Mouse (Mus musculus): ENCODE measurements around the gene Fam184a. TPM values are rescaled to one million over a fixed set of nuclear protein-coding genes. Genes with fewer than 3 reads are reported as not detected.

Gene Fam184a
- not detected for total RNA-seq (2018; cell fraction: chromatin; rRNA removed)
- not detected for total RNA-seq (2018; cell fraction: cytosol; rRNA removed)
- not detected for total RNA-seq (2018; cell fraction: nucleus; rRNA removed)
- not detected in 3 replicates for polyA plus RNA-seq (2018)

DNA sequence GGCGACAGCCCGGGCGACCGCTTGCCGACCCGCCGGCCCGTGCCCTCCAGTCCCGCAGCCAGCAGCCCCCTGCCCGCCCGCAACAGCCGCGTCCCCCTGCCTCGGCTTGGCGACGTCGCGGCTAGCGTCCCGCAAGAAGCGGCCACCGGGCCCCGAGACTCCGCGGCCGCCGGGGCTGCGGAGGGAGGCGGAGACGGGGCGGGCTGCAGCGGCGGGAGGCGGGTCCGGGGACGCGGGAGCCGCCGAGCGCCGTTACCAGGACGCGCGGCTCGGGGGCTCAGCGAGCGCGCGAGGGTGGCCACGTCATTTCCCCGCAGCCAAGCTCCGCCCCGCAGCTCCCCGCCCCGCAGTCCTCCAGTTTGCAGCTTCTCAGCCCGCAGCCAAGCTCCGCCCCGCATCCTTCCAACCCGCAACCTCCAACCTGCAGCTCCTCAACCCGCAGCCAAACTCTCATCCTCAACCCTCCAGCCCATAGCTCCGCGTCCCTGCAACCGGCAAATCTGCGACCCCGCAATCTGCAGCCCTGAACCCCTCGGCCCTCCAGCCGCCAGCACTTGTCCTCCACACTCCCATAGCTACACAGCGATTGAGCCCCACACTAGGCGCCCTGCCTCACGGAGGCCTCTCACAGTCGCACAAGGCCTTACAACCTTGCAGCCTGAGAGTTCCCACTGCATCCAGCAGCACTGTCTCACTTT is at the start of gene Fam184a:
TSS of gene Fam184a (minus strand) at position 169 of the 698 bp plus-strand sequence.
- H3K27ac ChIP-seq: no peak within 1 kb of the TSS
- no peak within 1 kb of the TSS for H3K4me3 ChIP-seq (ENCODE audit: inconsistent target)
- no peaks in the 10 kb centered on the region for H3K79me2 ChIP-seq (ENCODE audit: inconsistent target)
- no peaks in the 10 kb centered on the region for H3K36me3 ChIP-seq (ENCODE audit: inconsistent target)
- 8% methylated on average over 63 of the region's 71 CpGs for WGBS (ENCODE audit: missing documents)

DNA sequence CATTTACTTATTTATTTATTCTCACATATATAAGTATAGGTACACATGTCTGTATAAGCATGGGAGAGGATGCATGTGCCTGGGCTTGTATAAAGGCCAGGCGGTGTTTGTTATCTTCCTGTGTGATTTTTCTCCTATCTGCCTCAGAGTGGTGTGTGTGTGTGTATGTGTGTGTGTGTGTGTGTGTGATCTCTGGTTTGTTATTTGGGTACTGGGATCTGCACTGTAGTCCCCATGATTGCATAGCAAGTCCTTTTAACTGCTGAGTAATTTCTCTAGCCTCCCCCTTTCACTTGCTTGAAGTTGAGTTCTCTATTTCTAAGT is 45.3 kb upstream of the Fam184a start:
- no CpG with 5 or more reads among the region's 1 CpGs for WGBS (ENCODE audit: missing documents)
- no peaks in the 10 kb centered on the region for H3K36me3 ChIP-seq (ENCODE audit: inconsistent target)
- H3K79me2 ChIP-seq (ENCODE audit: inconsistent target): no peaks in the 10 kb centered on the region
- no peak overlapping the region for H3K27ac ChIP-seq
- no peak overlapping the region for H3K4me3 ChIP-seq (ENCODE audit: inconsistent target)

DNA sequence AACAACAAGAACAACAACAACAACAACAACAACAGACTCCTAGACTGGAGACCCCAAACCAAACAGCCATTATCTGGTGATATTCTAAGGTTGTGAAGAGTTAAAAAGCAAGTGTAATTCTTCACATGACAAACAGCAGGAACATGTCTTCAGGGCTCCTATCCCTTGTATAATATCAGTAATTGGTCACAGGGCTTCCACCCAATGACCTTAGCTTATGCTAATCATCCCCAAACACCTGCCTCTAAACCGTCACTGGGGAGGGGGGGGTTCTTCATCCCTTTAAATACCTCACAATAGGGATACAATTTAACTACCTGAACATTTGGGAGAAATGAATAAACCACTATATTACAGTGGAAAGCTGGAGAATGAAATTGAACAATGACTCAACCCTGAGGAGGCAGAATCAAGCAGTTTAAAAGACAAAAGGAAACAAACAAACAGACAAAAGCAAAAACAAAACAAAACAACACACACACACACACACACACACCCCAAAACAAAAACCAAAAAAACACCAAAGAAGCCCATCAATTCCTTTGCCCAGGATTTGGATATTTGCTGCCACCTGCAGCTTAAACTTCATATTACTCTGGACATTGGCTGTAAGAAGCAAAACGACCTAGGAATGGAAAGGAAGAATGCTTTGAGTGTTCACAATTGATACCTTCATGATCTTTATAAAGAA is 44.8 kb upstream of the Fam184a start:
- Histone ChIP-seq H3K27ac (no peak overlapping the region), H3K36me3 (ENCODE audit: inconsistent target) (no peaks in the 10 kb centered on the region), H3K79me2 (ENCODE audit: inconsistent target) (no peaks in the 10 kb centered on the region), H3K4me3 (ENCODE audit: inconsistent target) (no peak overlapping the region)
- WGBS (ENCODE audit: missing documents): 11% methylated on average over 2 of the region's 2 CpGs

DNA sequence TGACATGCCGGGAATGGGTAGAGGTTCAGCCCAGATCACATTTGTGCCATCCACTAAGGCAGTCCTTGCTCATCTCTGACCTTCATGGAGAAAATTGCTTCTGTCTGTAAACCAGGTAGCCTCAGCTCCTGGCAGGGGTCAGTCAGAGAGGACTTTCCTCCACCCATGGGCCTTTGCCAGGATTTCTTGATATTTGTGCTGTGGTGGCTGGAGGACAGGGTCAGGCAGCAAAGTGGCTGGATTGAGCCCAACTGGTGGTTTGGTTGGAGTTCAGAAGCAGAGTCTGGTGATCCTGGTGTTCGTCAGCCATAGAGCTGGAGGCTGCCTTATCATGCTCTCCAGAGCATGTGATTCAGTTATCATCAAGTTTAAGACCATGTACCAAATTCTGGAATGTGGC is 40.4 kb upstream of the Fam184a start:
- Histone ChIP-seq H3K36me3 (ENCODE audit: inconsistent target) (no peaks in the 10 kb centered on the region), H3K4me3 (ENCODE audit: inconsistent target) (no peak overlapping the region), H3K79me2 (ENCODE audit: inconsistent target) (no peaks in the 10 kb centered on the region), H3K27ac (no peak overlapping the region)
- WGBS (ENCODE audit: missing documents): 91% methylated on average over 2 of the region's 2 CpGs

DNA sequence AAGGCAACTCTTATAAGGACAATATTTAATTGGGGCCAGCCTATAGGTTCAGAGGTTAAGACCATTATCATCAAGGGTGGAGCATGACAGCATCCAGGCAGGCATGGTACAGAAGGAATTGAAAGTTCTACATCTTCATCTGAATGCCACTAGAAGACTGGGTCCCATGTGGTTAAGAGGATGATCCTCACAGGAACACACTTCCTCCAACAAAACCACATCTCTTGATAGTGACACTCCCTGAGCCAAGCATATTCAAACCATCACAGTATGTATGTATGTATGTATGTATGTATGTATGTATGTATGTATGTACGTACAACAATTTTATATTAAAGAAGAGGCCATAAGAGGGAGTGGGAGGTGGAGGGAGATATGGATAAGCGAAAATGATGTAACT is 25.7 kb upstream of the Fam184a start:
- Histone ChIP-seq H3K36me3 (ENCODE audit: inconsistent target) (no peaks in the 10 kb centered on the region), H3K27ac (no peak overlapping the region), H3K79me2 (ENCODE audit: inconsistent target) (no peaks in the 10 kb centered on the region), H3K4me3 (ENCODE audit: inconsistent target) (no peak overlapping the region)
- 100% methylated on average over 2 of the region's 2 CpGs for WGBS (ENCODE audit: missing documents)

DNA sequence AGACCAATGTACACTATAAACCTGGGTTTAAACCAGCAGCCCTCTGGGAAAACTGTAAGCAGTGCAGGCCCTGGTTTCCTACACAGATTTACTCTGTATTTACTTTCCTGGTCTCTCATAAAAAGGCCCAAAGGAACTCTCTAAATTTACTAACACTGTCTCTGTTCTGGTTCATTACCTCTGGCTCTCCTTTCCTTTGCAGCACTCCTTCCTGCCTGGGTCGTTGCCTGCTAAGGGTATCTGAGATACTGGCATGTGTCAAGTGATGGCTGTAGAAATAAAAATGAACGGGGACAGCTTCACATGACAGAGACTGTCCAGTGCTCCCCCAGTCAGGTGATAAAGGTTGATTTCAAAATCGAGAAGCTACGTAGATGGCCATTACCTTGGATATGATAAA is 21.8 kb upstream of the Fam184a start:
- Histone ChIP-seq H3K27ac (no peak overlapping the region), H3K4me3 (ENCODE audit: inconsistent target) (no peak overlapping the region), H3K36me3 (ENCODE audit: inconsistent target) (no peaks in the 10 kb centered on the region), H3K79me2 (ENCODE audit: inconsistent target) (no peaks in the 10 kb centered on the region)
- 77% methylated on average over 4 of the region's 4 CpGs for WGBS (ENCODE audit: missing documents)

DNA sequence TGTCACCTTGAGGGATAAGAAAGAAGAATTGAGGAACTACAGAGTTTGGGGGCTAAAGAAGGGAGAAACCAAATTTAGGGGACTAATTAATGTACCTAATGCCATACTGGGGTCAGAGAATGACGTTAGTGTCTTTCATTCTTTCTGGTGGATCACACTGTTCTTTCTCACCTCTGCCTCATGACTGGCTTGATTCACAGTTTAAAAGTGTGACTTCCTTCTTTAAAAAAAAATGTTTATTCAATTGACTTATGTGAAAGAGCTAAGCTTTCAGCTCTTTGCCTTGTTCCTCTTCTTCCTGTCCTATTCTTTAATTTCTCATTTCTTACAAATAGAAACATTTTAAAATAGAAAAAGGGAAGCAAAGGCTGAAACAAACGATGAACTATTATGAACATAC is 20.6 kb upstream of the Fam184a start:
- Histone ChIP-seq H3K27ac (no peak overlapping the region), H3K4me3 (ENCODE audit: inconsistent target) (no peak overlapping the region)
- WGBS (ENCODE audit: missing documents): 7% methylated on average over 2 of the region's 2 CpGs

DNA sequence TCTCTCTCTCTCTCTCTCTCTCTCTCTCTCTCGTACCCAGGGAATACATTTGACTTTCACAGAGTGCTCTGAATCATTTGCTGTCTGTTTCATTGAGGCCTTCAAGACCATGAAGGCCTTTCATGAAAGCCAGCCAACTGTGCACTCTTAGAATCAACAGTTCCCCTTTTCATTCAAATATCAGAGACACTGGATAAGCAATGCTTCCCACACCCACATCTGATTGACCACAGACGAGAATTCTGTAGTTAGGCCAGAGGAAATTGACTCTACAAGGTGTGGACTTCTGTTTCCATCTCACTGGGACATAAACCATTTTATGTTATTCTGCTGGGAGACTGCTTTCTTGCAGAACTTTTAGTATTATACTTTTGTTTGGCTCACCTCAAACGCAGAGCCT is 17.8 kb upstream of the Fam184a start:
- 39% methylated on average over 2 of the region's 3 CpGs for WGBS (ENCODE audit: missing documents)
- no peak overlapping the region for H3K4me3 ChIP-seq (ENCODE audit: inconsistent target)
- no peaks in the 10 kb centered on the region for H3K79me2 ChIP-seq (ENCODE audit: inconsistent target)
- no peak overlapping the region for H3K27ac ChIP-seq
- H3K36me3 ChIP-seq (ENCODE audit: inconsistent target): no peaks in the 10 kb centered on the region

More for the DNA sequence above, 20.6 kb upstream of the Fam184a start:
- H3K36me3 ChIP-seq (ENCODE audit: inconsistent target): no peaks in the 10 kb centered on the region
- H3K79me2 ChIP-seq (ENCODE audit: inconsistent target): no peaks in the 10 kb centered on the region

DNA sequence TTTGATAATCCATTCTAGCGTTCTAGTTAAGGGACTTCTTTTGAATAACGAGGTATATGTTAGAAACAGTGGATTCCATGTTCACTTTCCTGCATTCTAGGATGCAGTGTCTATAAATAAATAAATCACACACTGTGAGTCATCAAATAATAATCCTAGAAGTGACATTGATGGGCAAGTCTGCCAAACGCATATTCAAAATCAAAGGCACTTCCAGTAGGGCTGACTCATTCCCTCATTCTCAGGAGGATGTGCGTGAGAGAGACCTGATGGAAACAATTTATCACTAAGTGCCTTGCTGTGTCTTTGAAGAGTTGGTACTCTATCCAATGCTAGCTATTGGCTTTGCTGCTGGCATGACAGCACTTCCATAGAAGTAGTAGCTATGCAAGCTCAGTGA is 14.5 kb upstream of the Fam184a start:
- H3K27ac ChIP-seq: no peak overlapping the region
- H3K36me3 ChIP-seq (ENCODE audit: inconsistent target): no peaks in the 10 kb centered on the region
- no peaks in the 10 kb centered on the region for H3K79me2 ChIP-seq (ENCODE audit: inconsistent target)
- 91% methylated on average over 4 of the region's 4 CpGs for WGBS (ENCODE audit: missing documents)
- H3K4me3 ChIP-seq (ENCODE audit: inconsistent target): no peak overlapping the region

DNA sequence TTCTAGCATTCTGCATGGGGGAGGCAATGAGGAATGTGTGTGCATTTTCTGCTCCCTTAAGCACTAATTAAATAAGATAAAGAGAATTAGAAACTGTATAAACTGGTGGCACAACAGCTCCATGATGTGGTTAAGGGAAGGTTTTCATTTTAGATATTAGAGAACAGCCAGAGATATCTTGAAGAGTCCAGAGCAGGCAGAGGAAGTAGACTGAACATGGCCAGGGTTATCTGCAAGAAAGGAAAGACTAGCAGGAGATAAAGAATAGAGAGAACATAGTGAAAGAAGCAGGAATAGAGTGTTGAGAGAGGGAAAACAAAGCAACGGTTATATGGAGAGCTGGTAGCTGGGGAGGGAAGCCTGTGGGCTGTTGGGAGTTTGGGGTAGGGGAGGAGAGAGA is 1.8 kb upstream of the Fam184a start:
- no peak overlapping the region for H3K27ac ChIP-seq
- no peaks in the 10 kb centered on the region for H3K36me3 ChIP-seq (ENCODE audit: inconsistent target)
- no peaks in the 10 kb centered on the region for H3K79me2 ChIP-seq (ENCODE audit: inconsistent target)
- no peak overlapping the region for H3K4me3 ChIP-seq (ENCODE audit: inconsistent target)
- WGBS (ENCODE audit: missing documents): 100% methylated on average over 1 of the region's 1 CpGs

DNA sequence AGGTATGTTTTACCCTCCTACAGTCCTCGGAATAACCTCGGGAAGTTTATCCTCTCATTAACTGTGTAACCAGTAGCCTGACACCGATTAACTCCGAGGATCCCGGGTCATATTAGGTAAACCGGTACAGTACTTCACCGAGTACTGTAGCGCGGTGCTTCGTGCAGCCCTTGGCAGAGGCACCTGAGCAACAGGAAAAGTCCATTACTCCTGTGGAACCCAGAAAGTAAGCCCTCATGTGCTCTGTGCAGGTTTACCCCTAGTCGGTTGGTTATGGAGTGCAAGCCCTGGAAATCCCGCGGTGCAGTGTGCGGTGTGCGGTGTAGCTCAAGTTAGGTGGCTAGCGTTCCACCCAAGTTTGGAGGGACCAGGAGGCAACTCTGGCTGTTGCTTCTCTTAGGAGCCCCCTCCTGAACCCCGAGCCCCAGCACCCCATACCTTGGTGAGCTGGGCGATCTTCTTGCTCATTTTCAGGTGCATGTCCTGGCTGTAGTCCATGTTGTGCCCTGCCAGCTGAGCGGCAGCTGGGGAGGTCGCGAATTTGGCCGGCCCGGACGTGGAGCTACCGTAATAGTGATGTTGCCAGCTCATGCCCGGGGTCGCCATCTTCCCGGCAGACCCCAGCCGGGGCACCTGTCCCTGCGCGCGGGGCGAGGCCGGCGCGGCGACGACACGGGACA is 508 bp downstream of the Fam184a start:
- 12% methylated on average over 25 of the region's 39 CpGs for WGBS (ENCODE audit: missing documents)
- Histone ChIP-seq H3K4me3 (ENCODE audit: inconsistent target) (no peak overlapping the region), H3K27ac (no peak overlapping the region), H3K36me3 (ENCODE audit: inconsistent target) (no peaks in the 10 kb centered on the region), H3K79me2 (ENCODE audit: inconsistent target) (no peaks in the 10 kb centered on the region)

DNA sequence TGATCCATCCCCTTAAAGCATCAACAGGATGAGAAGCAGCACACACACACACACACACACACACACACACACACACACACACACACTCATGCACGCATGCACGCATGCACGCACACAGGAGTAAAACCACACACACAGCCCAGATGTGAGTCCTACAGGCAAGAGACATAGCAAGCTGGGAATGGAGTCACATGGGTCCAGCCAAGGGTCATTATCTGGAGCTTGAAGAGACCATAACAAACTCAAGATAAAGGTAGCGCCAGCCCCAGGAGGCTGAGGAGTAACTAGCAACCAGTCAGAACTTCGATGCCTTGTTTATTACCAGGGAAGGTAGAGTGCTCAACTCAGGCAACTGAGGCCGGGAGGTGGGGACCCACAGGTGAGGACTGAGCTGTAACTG is 4.9 kb downstream of the Fam184a start:
- Histone ChIP-seq H3K36me3 (ENCODE audit: inconsistent target) (no peaks in the 10 kb centered on the region), H3K79me2 (ENCODE audit: inconsistent target) (no peaks in the 10 kb centered on the region), H3K27ac (no peak overlapping the region), H3K4me3 (ENCODE audit: inconsistent target) (no peak overlapping the region)
- WGBS (ENCODE audit: missing documents): 97% methylated on average over 6 of the region's 6 CpGs

DNA sequence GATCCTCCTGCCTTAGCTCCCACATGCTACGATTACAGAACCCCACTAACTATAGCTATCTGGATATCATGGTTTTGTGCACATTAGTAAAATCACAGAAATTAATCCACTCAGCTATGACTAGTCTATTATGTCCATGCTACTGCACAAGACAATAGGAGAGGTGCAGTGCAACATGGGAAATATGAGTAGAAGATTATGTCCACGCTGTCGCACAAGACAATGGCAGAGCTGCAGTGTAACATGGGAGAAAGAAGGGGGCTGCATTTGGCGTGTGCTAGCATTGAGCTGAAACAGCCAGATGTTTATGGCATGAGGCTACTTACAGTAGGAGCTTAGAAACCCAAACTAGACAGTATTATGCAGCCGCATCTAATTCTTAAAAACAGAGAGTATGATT is 8.0 kb downstream of the Fam184a start:
- no peak overlapping the region for H3K4me3 ChIP-seq (ENCODE audit: inconsistent target)
- H3K27ac ChIP-seq: no peak overlapping the region
- 90% methylated on average over 5 of the region's 5 CpGs for WGBS (ENCODE audit: missing documents)
- H3K79me2 ChIP-seq (ENCODE audit: inconsistent target): no peaks in the 10 kb centered on the region
- H3K36me3 ChIP-seq (ENCODE audit: inconsistent target): no peaks in the 10 kb centered on the region

DNA sequence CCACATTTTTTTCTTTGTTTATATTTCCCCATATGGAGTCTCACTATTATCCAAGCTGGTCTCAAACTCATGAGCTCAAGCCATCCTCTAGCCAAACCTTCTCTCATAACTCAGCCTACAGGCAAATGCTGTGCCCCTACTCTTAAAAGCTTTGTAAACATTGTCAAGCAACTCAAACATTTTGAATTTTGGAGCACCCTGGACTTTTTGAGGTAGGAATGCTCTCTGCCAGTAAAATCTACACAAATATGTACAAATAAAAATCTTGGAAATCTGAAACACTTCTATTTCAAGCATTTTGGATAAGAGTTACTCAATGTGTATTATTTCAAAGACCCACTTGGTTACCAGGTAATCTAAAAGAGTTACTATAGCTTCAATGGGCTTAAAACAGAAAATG is 10.9 kb downstream of the Fam184a start:
- Histone ChIP-seq H3K36me3 (ENCODE audit: inconsistent target) (no peaks in the 10 kb centered on the region), H3K27ac (no peak overlapping the region), H3K4me3 (ENCODE audit: inconsistent target) (no peak overlapping the region), H3K79me2 (ENCODE audit: inconsistent target) (no peaks in the 10 kb centered on the region)

DNA sequence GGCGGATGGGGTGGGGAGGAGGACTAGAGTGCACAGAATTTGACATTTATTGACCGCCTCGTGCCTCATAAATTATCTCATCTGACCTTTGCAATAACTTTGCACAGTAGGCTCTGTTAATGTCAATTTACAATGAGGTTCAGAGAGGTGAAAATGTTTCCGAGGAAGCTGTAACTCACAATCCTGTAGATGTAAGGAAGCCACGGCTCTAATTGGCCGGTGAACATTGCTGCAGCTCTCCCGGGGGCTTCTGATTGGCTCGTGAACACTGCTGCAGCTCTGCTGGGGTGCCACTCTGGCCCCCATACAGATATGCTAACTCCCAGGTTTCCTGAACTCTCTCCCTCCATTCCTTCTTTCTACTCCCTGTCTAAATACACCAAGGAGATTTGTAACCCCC is 12.1 kb downstream of the Fam184a start:
- H3K36me3 ChIP-seq (ENCODE audit: inconsistent target): no peaks in the 10 kb centered on the region
- WGBS (ENCODE audit: missing documents): 90% methylated on average over 8 of the region's 8 CpGs
- H3K79me2 ChIP-seq (ENCODE audit: inconsistent target): no peaks in the 10 kb centered on the region
- H3K27ac ChIP-seq: no peak overlapping the region
- no peak overlapping the region for H3K4me3 ChIP-seq (ENCODE audit: inconsistent target)
